Mouse (Mus musculus): ENCODE measurements around the gene Dnmt3a.

The Dnmt3a gene

DNA sequence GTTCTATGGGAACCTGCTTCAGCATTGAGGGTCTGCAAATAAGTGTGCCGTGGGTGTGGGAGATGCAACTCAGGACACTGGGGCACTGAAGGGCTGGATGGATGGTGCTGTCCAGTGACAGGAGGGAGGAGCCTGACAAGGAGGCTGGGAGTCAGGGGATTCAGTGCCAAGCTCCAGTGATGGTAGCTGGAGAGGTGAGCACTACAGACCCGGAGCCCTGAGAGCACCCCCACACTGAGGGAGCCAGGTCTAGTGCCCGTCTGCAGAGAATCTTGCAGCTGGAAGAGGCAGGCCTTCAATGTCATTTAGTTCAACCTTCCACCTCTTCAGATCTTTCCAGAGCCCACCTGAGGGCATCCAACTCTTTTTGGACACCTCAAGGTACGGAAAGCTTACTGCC, at the start of gene Dnmt3a:
Gene Dnmt3a (plus strand): TSS at position 156 of the 400 bp plus-strand sequence.
- no peak for DNase-seq (ENCODE audit: low spot score)

- DNase-seq (ENCODE audit: low spot score): no peak
Measured at GRCm38 (mm10) chr12:3756216-3756615, 49.6 kb upstream of the Dnmt3a start.

DNA sequence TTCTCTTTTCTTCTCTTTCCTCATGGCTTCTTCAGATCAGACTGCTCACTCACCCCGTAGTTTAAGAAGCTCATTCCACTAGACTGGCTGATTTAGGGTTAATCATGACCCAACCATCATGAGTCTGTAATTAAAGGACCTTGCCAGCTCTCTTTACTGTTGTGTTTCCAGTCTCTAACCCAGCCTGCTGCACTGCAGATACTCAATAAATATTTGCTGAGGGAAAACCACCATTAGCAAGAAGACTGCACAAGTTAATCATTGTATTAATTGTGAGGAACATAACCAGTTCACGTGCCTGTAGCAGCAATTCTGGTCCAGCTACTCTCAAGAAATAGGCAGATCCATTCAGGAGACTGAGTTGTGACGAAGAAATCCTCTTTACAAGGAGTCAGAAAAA, 47.7 kb upstream of the Dnmt3a start:
- DNase-seq (ENCODE audit: low spot score): no peak

- no peak for DNase-seq (ENCODE audit: low spot score)
Measured at GRCm38 (mm10) chr12:3759419-3759818, 46.4 kb upstream of the Dnmt3a start.

DNA sequence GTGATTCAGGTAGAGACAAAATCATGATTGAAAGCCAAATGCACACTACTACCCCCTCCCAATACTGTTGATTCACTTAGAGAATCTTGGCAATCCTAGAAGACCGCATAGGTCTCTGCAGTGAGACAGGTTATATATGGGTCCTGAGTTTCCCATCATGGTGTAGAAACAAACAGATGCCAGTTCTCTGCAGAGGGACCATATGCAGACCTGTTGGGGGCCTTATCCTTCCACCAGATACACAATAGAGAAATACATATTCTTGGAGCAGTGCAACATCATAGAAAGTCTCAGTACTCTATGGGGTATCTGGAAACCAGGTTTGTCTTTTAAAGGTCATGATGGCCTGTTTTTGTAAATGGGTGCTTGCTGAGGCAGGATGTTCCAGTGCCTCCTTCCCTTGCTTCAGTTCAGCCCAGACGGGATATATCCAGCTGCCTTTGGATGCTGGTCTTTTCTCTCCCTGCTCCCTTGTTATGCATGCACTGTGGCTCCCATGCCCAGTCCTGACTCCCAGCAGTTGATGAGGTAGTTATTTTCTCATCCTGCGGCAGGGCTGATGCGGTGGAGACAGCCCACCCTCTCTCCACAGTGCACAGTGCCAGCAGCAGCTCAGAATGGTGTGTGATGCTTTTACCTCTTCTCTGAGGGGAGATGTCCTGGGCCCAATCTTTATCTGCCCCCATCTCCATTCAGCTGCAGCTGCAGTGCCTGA, 44.8 kb upstream of the Dnmt3a start:
- no peak for DNase-seq (ENCODE audit: low spot score)

- DNase-seq (ENCODE audit: low spot score): no peak
Measured at GRCm38 (mm10) chr12:3761591-3762295, 44.1 kb upstream of the Dnmt3a start.

DNA sequence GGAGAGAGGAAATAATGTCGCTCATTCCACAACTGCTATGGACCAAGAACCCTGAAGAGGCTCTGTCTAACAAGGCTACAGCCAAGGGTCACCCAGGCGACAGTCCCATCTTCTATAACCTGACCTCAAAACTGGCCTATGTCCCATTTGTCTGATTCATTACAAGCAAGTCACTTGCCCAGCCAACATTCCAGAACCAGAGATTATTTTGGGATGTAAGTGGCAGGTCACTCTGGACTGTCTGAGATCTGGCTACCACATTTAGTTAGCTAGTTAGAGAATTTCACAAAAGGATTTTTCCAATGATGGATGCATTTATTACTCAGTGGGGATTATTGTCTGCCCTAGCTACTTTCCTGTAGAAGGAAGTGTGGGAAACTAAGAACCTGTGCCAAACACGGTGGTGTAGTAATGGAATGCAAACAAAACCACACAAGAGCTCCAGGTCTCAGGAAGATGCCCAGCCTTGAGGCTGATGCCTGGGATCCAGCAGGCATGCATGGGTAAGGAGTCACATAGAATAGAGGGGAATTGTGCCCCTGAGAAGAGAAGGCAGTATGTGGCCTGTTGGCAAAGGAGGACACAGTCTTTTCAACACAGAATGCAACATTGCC, 41.5 kb upstream of the Dnmt3a start:
- no peak for DNase-seq (ENCODE audit: low spot score)

- no peak for DNase-seq (ENCODE audit: low spot score)
Measured at GRCm38 (mm10) chr12:3767360-3767759, 38.4 kb upstream of the Dnmt3a start.

- DNase-seq (ENCODE audit: low spot score): no peak
Measured at GRCm38 (mm10) chr12:3768391-3768790, 37.4 kb upstream of the Dnmt3a start.

DNA sequence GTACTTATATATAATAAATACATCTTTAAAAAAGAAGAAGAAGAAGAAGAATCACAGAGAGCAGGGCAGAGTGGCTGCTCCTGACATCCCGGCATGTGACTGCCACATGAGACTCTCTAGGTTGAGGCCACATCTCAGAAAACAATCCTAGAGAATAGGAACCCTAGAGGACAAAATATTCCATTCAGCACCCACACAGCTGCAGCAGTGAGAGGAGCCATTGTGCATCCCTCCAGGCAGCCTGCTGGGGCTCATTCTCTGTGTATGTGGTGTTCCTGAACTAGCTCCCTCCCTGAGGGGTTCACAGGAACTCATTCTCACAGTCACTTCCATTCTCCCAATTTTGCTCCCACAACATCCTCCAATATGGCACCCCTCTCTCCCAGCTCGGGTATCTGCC, 35.3 kb upstream of the Dnmt3a start:
- no peak for DNase-seq (ENCODE audit: low spot score)

GRCm38 (mm10) chr12:3771080-3771479, 34.7 kb upstream of the Dnmt3a start:
- no peak for DNase-seq (ENCODE audit: low spot score)

DNA sequence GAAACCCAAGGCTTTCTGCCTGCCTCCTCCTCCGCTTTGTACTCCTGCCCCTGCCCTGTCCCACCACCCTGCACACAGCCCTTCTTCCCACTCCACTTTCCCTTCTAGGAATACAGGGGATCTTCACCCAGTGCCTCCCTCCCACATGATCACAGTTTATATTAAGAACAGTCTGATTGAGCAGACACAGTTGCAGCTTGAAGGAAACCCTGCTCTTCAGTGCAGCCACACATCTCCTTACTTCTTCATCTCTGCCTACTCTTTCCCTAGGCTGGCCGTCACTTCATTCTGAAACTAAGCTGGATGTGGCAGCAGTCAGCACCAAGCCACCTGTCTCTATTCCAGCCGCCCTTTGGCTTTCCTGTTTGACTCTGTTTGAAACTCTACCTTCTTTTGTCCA, 32.2 kb upstream of the Dnmt3a start:
- no peak for DNase-seq (ENCODE audit: low spot score)

DNA sequence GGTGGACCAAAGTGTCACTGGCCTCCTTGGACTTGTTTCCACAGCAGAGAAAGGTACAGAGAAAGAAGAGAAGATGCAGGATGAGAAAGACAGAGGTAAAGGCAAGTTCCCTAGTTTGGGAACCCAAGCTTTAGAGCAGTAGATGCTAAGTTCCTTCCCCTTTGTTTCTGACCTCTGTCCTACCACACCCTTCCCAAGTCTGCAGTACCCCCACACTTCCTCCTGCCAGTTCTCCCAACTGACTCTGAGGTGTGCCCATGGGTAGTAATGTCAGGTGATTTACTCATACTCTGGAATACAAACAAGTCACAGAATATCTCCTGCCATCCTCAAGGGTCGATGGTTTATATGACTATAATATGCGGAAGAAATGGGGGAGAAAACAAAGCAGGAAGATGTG, 29.8 kb upstream of the Dnmt3a start:
- DNase-seq (ENCODE audit: low spot score): no peak

GRCm38 (mm10) chr12:3777682-3778081, 28.1 kb upstream of the Dnmt3a start:
- no peak for DNase-seq (ENCODE audit: low spot score)

- no peak for DNase-seq (ENCODE audit: low spot score)
Measured at GRCm38 (mm10) chr12:3778286-3778685, 27.5 kb upstream of the Dnmt3a start.

DNA sequence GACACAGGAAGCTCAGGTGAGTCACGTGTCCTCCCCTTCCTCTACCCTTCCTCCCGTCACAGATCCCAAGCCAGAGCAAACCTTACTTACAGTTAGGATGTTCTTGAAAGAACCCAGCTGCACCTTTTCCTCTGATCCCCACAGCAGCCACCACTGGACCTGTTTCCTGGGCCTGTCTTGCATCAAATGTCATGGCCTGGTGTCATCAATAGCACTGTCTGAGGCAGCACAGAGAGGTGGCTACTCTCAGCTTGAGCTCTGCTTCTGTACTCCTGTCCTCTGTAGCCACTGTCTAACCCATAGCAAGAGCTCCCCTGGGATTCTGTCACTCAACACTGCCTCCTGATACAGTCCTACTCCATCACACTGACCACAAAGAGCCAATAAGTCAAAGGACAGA, 26.2 kb upstream of the Dnmt3a start:
- no peak for DNase-seq (ENCODE audit: low spot score)

DNA sequence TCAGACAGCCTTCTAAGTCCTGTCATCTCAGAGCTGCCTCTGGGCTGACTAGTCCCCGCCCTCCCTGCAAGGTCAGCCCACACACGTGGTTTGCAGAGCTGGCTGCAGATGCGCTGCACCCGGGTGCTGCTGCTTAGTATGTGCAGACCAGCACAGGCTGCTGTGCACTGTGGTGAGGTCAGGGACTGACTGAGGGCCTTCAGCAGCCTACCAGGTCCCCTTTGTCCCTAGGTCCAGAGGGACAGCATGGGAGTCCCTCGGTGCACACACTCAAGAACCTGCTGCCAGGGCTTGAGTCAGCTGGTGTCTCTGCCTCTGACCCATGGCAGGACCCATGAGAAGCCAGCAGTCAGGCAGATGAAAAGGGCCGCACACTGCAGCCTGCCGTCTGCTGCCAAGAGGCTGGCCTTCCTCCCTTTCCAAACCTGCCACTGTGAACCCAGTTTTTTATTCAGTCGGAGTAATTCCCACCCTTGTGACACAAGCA, 25.4 kb upstream of the Dnmt3a start:
- DNase-seq (ENCODE audit: low spot score): peak; percentile 30

DNA sequence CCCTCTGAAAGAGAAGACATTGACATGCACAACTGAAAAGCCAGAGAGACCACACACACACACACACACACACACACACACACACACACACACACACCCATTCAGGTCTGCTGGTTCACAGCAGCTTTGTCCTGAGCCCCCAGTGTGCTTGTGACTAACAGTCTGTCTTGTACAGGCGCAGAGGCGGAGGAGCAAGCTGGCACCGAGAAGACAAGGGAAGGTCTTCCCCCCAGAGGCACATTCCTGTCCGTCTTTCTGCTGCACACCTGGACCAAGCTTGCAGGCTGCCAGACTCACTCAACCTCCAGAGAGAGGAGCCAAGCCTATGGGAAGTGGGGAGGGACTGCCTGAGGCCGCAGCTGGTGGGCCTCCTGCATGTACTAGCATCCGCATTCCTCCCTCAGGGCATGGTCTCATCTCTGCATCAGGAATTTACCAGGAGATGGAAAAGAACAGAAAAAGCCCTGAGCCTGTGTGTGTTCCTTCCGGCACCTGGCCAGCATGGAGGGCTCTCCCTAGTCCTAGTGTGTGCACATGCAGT, 24.8 kb upstream of the Dnmt3a start:
- peak; percentile 19 for DNase-seq (ENCODE audit: low spot score)

DNA sequence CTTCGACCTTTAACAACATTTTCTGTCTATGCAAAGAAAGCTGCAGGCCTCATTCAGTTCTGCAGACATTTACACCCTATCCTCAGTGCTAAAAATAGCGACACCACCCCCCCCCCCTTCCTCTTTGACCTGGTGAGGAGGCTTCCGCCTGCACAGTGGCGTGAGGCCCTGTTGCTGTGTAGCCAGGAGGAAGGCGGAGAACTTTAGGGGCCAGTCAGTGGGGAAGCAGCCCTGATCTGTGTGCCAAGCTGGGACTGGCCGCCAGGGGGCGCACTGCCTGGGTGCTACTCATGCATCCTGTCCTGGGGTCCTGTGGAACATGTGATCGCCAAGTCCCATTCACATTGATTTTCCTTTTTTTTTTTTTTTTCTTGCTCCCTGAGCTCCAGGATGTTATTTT, 24.3 kb upstream of the Dnmt3a start:
- DNase-seq (ENCODE audit: low spot score): peak; percentile 87

- DNase-seq (ENCODE audit: low spot score): no peak
Measured at GRCm38 (mm10) chr12:3783196-3783825, 22.5 kb upstream of the Dnmt3a start.

- DNase-seq (ENCODE audit: low spot score): no peak
Measured at GRCm38 (mm10) chr12:3784258-3784657, 21.5 kb upstream of the Dnmt3a start.

- DNase-seq (ENCODE audit: low spot score): no peak
Measured at GRCm38 (mm10) chr12:3784729-3785128, 21.1 kb upstream of the Dnmt3a start.

Measured in urinary bladder, postnatal 25 days (tissue).